Mouse (Mus musculus) urinary bladder, postnatal 36 days (tissue): ENCODE measurements around the gene Pld3.

ENCODE experiments used
- DNase-seq, 2 experiments: peaks; one replicate each; pipeline ENCODE4 v3.0.0; 2022; ENCODE audit warnings: low spot score in 2 of 2, mixed read lengths in 1 of 2

Pld3 gene

DNA sequence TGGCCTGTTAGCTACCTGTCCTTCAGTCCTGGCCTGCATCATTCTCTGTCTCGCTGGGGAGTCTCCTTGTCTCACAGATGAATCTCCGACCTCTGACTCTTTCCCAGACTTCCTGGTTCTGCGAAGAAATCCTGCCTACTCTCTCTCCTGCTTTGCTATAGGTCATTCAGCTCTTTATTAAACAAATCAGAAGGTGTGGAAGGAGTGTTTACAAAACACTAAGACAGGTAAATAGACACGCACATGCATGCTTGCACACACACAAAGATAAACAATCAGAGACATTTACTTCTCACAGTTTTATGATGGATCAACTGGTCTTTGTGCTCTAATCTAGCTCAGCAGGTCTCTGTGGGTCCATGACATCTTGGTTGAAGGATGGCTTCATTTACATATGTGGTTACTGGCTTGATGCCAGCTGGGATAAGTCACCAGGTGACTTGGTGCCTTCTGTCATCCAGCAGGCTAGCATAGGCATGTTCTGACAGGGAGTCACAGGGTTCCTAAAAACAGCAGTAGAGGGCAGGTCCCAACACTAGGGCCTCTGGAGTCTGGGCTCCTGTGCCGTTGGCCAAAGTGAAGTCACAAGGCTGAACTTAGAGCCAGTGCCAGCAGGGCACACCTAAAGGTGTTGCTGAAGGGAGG lies 16.7 kb upstream of the Pld3 start:
- DNase-seq: peak; percentile 52 to 67

DNA sequence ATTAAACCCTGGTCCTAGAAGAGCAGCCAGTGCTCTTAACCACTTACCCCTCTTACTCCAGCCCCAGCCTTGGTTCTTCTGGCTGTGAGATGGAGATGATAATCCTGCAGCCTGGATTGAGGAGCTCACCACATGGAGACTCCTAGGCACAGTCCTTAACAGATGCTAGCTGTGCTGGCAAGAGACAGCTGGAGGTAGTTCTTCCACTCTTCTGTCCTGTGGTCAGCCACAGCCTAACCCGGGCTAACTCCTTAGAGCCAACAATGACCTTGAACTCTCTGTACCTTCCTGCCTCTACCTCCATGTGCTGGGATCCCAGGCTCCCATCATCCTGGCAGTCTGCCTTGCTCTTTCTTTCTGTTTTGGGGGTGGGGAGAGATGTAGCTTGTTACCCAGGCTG lies 8.0 kb upstream of the Pld3 start:
- DNase-seq: no peak

DNA sequence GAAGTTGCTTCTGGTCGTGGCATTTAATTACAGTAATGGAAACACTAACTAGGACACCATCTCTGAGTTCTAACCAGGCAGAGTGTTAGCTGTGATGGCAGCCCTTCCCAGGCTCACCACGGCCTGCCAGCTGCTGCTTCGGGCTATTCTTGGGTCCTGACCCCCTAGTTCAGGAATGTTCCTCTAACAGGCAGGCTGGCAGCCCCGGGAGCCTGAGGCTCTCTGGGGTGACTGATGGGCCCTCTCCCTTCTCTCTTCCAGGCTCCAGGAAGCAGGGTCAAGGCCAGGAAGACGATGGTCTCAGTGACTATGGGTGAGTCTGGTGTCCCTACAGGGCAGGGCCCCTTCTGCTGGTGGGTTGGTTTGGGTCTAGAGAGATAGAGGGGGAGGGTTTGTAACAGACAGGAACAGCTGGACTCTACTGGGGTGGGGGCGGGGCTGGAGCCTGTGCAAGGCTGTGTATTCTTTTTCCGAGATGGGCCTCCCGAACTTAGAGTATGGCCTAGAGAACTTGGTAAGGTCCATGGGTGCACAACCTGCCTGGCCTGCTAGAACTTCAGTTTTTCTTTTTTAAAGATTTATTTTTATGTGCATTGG lies 7.4 kb upstream of the Pld3 start:
- no peak for DNase-seq

GRCm38 (mm10) chr7:27552070-27552469 lies 948 bp downstream of the Pld3 start:
- no peak for DNase-seq

- no peak for DNase-seq
Measured at GRCm38 (mm10) chr7:27549597-27549996, 3.4 kb downstream of the Pld3 start.

- no peak for DNase-seq
Measured at GRCm38 (mm10) chr7:27544675-27545370, 8.2 kb downstream of the Pld3 start.

GRCm38 (mm10) chr7:27543851-27544250 lies 9.2 kb downstream of the Pld3 start:
- DNase-seq: no peak

DNA sequence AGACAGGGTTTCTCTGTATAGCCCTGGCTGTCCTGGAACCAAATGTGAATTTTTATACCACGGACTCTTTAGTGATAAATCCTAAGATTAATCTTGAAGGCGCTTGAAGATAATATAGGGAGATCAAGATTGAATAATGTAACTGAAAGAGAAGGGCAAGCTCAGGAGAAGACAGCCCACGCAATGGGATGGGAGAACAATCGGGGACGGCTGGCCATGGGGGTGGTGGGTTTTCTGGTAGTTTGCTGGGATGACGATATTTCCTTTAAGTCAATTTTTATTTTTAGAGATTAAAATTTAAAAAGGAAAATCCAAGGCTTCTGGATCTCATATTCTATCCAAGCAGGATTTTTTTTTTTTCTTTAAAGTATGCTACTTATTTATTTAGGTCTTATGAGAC lies 10.0 kb downstream of the Pld3 start:
- no peak for DNase-seq

DNA sequence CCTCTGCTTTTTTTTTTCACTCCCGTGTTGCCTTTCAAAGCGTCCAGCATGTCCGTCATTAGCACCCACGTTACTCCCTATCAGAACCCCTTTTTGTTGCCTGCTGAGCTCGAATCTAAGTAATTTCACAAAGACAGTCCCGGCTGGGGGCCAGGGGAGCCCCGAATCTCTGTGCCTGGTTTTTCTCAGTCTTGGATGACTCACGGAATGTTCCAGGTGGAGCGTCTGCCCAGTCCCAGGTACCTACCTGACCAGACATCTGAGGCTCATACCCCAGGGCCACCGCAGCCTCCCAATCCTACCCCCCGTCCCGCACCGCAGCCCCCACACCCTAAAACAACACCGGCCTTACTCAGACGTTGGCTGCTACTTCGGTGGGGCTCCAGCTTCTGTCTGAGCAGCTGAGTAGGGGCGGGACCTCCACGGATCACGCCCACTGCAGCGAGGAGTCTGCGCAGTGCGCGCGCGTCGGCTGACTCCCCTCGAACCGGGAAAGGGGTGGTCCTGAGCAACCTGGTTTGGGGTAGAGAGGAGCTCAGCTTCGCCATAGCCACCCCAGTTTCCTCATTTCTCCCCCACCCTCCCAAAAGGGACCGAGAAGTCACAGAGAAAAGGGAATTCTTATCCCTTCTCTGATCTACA lies 10.5 kb downstream of the Pld3 start:
- peak; percentile 69 to 78 for DNase-seq

DNA sequence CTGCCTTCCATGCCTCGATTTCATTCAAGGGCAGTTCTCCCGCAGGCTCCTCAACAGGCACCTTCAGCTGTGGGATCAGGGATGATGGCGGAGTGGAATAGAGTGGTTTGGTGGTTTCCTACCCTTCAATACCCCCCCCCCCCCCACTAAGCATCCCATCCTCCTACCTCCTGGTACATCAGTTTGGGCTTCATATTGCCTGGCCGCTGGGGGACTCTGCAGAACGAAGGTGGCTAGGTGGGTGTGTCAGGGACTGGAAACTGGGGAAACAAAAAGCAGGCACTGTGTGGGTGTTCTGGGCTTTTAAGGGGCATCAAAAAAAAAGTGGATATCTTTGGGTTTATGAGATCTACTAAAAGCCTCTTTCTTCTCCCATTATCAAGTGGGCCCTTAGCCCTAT lies 11.1 kb downstream of the Pld3 start:
- DNase-seq: no peak

DNA sequence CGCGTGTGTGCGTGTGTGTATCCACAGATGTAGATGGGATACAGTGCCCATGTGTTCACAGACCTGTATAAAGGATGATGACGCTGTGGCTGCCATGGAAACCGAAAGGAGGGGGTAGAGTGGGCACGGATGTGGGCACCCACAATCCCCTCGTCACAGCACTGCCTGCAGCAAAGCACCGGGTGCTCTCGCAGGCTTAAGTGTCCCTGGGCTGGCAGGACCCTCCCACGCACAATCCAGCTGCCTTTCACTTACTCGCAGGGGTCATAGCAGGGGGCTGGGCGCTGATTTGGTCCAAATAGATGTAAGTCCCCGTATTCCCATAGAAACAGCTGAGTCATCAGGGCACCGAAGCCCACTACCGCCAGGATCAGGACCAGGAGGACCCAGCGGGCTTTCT lies 11.6 kb downstream of the Pld3 start:
- DNase-seq: no peak

DNA sequence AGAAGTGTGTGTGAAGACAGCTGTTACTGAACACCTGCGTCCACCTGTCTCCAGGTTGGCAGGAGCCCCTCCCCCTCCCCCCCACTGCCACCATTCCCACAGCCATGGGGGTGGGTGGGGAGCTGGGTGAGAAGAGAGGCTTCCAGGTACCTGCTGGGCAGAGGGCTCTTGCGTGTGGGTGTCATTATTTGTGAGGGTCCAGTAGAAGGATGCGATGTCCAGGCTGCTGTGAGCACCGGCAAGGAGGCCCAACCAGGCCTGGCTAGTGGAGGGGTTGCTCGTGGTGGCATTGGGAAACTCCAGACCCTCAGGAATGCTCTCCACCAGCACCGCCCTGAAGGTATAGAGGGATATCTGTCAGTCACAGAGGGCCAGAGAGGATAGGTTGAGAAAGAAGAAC lies 12.1 kb downstream of the Pld3 start:
- DNase-seq: no peak

GRCm38 (mm10) chr7:27540521-27540920 lies 12.5 kb downstream of the Pld3 start:
- DNase-seq: no peak

DNA sequence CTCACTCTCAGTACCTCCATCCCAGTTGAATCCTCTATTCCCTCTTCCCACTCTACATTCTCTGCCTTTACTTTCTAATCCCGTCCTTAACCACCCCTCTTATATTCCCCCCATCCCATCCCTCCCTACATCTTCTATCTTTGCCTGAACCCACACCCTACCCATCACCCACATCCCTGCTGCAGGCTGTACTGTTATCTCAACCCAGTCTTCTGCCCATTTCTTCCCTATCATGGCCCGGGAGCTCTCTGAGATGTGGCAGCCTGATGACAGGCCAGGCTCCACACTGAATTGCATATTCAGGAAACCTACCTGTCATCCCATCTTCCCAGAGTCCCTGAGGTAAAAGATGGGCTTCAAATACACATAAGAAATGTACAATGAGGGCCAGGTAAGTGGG lies 14.2 kb downstream of the Pld3 start:
- DNase-seq: no peak

GRCm38 (mm10) chr7:27537998-27538397 lies 15.0 kb downstream of the Pld3 start:
- no peak for DNase-seq

GRCm38 (mm10) chr7:27536618-27537017 lies 16.4 kb downstream of the Pld3 start:
- DNase-seq: no peak

DNA sequence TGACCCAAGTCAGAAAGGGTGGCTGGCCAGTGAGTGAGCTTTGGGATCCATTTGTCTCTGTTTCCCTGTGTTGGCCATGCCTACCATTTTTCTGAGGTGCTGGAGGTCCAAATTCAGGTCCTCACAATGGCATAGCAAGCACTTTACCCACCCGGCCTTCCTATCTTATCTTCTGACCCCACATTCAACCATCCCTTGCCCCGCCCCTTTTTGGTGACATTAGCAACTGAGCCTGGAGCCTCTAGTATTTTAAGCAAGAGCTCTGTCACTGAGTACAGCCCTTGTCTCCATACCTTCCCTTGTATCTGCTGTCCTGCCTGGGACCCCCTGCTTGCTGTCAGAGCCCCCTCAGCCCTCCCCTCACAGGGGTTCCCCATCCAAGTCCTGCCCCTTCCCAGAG lies 17.6 kb downstream of the Pld3 start:
- no peak for DNase-seq

DNA sequence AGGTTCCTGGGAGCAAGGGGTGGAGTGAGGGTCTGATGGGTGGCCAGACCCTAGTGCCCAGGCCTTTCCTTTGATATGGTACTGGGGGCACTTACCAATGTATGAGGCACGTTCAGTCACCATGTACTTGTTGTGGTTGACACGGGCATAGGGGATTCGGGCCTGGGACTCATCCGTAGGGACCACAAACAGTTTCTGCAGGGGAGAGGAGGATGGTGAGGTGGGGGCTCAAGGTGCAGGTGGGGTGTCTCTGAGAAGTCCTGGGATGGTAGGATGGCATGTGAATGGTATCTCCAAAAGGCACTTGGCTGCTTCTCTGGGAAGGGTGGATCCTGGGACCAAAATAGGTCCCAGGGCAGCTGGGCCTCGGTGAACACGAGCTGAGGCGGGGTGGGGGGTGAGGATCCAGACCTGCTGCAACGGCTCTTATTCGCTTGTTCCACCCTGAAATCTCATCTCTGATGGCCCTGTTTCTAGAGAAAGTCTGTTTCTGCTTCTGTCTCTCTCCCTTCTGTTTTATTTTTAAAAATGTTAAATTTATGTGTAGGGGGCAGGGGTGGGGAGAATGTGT lies 20.5 kb downstream of the Pld3 start:
- DNase-seq: no peak

- no peak for DNase-seq
Measured at GRCm38 (mm10) chr7:27531707-27532106, 21.3 kb downstream of the Pld3 start.

DNA sequence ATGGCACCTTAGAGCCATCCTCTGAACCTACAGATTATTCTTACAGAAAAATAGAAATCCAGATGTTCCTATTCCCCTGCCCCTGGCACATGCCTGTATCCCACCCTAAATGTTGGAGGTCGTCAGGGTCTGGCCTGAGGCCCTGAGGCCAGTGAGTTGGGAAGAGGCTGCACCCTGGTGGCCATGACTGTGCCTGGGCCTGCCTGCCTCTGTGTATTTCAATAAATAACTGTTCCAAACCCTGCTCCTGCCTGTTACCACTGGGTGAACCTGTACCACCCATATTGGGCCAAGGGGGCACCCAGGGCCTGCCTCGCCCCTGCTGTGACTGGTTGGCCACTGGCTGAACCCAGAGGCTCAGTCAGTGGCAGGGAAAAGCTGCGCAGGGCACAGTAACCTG lies 22.1 kb downstream of the Pld3 start:
- DNase-seq: no peak

- no peak for DNase-seq
Measured at GRCm38 (mm10) chr7:27529070-27529469, 23.9 kb downstream of the Pld3 start.

GRCm38 (mm10) chr7:27526039-27526827 lies 26.8 kb downstream of the Pld3 start:
- peak; percentile 72 to 77 for DNase-seq
